Mouse (Mus musculus): ENCODE data around the gene Pecam1. TPM values are rescaled to one million over a fixed set of nuclear protein-coding genes. Genes with fewer than 3 reads are reported as not detected.
"Not testable (repeated sequence)": the region's sequence is repeated elsewhere in the genome, so short reads cannot be mapped to it uniquely, and the experiment has no call there.

The Pecam1 gene
- total RNA-seq, 2 experiments from 2014 or later = 17.4 to 20.6 TPM

DNA sequence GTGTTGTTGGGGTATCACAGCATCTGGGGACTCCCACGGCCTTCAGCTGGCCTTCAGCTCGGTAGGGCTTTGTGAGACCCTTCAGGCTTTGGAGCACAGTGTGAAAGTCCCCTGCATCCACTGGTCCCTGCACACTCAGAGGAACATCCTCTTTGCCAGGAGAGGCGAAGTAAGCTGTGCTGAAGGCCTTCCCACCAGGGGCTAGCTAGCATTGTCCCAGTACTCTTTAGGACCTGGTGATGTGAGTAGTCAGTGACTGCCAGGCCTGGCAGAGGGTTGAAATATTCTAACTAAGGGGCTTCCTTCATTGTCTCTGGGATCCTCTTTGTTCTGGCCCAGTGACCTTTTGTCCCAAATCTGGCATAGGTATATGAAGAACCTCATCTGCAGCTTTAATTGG, 13.8 kb downstream of the Pecam1 start:
- no peak for DNase-seq (ENCODE audit: low spot score in 2 of 2)

DNA sequence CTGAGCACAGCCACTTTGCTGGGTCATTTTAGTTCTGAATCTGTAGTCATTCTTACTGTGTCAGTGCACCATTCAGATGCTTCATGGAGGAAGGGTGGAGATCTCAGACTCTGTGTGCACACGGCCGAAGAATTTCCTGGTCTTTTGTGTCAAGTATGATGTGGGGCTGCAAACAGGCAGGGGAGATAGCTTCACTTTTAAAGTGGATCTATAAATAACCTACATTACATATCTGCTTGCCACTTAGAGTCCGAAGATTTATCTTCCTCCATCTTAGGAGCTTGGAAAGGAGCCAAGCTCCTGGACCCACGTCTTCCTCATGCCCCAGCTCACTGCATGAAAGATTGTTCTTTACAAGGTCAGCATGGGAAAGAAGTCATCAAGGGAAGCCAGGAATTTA, 19.7 kb downstream of the Pecam1 start:
- no peak for DNase-seq (ENCODE audit: low spot score in 2 of 2)

- DNase-seq (ENCODE audit: low spot score in 2 of 2) = no peak
Measured at GRCm38 (mm10) chr11:106729656-106730055, 20.8 kb downstream of the Pecam1 start.

DNA sequence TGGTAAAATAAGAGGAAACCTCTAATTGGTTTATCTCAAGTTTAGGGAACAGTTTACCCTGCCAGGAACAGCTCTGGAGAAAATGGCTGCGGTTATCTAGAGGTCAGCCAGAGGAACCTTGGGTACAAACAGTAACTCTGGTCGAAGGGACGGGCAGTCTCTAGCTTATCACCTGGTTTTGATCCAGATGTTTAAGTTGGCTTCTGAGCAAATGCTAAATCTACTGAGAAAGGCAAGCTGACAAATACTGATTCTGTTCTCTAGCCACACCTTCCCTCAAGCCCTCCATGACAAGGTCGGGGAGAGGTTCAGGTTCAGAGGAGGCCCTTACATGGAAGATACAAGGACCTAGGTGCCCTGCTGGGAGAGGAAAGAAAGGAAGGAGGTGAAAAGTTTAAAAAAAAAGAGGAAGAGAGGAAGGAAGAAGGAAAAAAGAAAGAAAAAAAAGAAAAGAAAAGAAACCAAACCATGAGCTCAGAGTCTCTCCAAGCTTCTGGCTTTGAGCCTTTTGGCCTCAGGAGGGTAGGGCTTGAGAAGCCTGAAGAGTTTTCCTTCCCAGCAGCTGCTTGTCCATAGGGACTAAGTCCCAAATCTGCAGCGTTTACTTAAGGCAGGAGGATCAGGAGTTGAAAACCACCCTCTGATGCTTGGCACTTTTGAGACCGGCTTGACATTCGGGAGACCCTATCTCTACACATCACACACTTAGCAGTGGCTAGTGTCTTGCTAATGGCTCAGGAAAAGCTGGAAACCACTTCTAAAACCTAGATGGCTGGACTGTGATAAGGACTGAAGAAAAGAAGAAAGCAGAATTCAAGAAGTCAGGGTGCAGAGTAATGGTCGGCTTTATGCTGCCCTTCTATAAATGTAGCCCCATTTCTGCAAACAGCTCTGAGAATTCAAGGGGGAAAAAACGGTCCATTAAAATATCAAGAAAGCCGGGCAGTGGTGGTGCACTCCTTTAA, 21.7 kb downstream of the Pecam1 start:
- no peak for DNase-seq (ENCODE audit: low spot score in 2 of 2)

- DNase-seq (ENCODE audit: low spot score in 2 of 2) = no peak
Measured at GRCm38 (mm10) chr11:106727967-106728366, 22.5 kb downstream of the Pecam1 start.

GRCm38 (mm10) chr11:106724916-106725235, 25.6 kb downstream of the Pecam1 start:
- DNase-seq (ENCODE audit: low spot score in 2 of 2) = not testable (repeated sequence)

DNA sequence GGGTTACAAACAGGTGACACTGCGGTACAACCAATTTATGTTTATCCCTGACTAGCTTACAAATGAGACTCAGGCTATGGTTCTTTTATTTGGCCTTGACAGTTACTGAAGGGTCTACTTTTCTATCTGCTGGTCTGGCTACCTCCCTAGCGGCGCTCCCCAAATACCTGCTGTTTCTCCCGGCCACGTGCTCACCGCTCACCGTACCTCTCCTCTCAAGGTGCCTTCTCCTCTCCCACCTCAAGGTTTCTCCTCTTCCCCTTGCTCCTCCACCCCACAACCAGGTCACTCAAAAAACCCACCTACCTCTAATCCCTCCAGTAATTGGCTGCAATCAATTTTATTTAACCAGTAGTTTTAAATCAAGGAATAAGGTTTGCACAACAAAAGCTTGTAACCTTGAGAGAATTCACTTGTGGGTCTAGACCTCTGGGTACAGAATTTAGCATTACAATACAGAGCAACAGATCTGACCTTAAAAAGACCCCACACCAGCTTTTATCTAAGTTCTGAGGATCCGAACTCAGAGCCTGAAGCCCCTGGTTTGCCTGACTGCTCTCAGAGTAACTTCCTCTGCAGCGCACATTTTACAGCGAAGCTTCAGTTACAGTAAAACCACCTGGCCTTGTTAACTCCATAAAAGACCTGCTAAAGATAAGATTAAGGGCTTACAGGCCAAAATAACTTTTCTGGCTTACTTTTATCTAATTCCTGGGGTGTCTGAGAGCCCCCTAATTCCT, 26.1 kb downstream of the Pecam1 start:
- DNase-seq (ENCODE audit: low spot score in 2 of 2) = no peak

DNA sequence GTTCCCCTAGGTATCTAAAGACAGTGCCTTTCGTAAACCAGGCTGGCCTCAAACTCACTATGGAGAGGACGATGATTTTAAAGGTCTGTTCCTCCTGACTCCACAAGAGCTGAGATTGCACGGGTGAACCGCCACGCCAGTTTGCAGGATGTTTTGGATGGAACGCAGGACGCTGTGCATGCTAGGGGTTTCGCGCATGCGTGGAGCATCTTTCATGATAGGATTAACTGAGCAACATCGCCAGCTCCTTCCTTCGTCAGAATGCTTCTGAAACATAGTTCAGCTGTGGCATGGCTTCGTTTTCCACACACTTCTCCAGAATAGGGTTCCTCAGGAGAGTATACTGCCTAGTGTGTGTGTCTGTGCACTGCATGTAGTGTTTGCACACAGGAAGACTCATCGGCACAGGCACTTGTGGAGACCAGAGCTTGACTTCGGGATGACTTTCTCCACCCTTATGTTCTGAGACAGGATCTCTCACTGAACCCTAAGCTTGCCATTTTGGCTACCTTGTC, 26.8 kb downstream of the Pecam1 start:
- DNase-seq (ENCODE audit: low spot score in 2 of 2) = no peak

DNA sequence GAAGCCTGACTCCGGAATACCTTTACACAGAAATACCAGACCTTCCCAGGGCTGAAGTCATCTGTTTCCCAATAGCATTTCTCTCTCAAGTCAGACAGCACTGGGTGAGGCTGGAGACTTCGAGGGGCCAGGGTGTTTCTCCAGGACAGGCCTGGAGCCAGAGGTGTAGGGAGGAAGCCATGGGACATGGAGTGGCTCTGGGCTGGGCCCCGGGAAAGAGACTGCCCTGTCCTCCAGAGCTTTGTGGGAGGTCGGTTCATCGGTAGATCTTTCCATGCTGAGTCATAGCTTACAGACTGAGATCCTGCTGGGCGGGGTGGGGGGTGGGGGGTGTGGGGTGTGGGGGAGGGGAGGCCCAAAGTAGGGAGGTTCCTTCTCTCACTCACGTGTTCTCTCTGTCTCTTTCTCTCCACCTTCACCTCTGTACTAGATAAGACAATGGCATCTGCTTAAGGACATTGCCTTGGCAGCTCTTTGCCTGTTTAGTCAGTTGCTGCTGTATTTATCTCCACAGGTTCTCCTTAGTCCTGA, 27.5 kb downstream of the Pecam1 start:
- DNase-seq (ENCODE audit: low spot score in 2 of 2) = no peak

GRCm38 (mm10) chr11:106720379-106720778, 30.0 kb downstream of the Pecam1 start:
- no peak for DNase-seq (ENCODE audit: low spot score in 2 of 2)

- DNase-seq (ENCODE audit: low spot score in 2 of 2) = no peak
Measured at GRCm38 (mm10) chr11:106716568-106716967, 33.9 kb downstream of the Pecam1 start.

DNA sequence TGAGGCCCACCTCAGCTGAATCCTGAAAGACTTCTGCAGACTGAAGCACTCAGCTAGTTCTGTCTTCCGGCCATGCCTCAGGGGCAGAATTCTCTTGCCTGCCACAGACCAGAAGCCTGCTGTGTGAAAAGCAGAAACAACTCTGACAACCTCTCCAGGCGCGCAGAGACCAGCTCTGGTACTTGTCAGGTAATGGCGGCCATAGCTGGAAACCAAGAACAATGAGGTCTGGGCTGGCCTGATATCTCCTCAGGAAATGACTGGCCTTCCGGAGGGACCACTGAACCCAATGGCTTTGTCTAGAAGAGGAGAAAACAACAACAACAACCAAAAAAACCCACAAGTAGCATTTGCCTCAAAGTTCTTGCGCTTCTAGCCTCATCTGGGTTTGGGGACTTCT, 35.4 kb downstream of the Pecam1 start:
- DNase-seq (ENCODE audit: low spot score in 2 of 2) = no peak

DNA sequence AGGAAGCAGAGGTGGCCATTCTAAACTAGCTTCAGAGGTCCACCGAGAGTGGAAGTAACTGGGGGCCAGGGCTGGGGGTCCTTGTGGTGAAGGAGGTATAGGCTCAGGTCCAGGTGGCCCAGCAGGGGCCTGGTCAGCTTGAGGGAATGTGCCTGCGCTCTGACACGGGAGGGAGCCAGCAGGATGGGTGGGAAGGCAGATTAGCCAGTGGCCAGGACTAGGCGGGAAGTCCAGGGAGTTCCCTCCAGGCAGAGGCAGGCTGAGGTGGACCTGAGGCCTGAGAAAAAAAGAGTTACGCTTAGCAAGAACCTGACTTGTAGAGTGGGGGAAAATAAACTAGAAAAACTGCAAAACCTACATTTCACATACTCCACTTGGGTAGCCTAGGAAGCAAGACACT, 39.6 kb downstream of the Pecam1 start:
- DNase-seq (ENCODE audit: low spot score in 2 of 2) = no peak

GRCm38 (mm10) chr11:106709227-106709985, 41.0 kb downstream of the Pecam1 start:
- no peak for DNase-seq (ENCODE audit: low spot score in 2 of 2)

GRCm38 (mm10) chr11:106707866-106708265, 42.6 kb downstream of the Pecam1 start:
- no peak for DNase-seq (ENCODE audit: low spot score in 2 of 2)

- DNase-seq (ENCODE audit: low spot score in 2 of 2) = no peak
Measured at GRCm38 (mm10) chr11:106707085-106707484, 43.3 kb downstream of the Pecam1 start.

DNA sequence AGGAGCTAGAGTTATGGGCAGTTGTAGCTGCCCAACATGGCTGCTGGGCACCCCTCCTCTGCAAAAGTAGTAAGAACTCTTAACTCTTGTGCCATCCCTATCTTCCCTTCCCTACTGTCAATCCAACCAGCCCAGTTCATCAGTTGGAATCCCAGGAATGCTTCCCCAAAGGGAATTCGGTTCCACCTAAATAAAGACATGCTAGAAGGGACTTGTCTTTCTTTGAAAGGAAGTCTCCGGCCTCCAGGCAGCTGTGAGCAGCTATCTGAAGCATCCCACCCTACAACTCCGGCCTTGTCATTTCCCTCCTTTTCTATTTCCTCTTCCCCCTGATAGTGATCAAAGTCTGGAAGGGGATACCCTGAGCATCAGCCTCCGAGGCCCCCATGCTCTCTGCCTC, 44.2 kb downstream of the Pecam1 start:
- DNase-seq (ENCODE audit: low spot score in 2 of 2) = no peak

DNA sequence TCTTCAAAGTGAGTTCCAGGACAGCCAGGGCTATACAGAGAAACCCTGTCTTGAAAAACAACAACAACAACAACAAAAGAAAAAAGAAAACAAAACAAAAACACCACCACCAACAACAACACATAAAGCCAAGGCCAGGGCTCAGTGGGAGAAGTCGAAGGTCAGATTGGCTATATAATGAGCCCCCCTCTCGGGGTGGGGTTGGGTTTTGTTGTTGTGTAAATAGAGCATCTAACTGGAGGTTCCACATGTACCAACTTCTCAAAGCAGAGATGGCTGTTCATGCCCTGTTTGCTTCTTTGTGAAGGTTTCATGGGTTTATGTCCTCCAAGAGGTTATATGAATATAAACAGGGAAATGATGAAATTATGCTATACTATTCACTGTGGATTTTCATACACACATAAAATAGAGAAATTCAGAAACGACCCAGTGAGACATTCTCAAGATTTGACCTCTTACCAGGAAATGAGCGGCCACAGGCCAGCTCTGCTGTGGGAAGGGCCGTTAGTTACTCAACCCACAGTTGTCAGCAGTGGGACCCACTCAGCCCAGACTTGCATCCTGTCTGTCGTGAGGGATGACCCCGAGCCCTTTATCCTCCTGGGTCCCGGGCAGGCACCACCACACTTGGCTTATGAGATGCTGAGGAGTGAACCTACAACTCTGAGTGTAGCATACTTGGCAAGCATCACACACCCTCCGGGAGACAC, 45.9 kb downstream of the Pecam1 start:
- DNase-seq (ENCODE audit: low spot score in 2 of 2) = no peak

DNA sequence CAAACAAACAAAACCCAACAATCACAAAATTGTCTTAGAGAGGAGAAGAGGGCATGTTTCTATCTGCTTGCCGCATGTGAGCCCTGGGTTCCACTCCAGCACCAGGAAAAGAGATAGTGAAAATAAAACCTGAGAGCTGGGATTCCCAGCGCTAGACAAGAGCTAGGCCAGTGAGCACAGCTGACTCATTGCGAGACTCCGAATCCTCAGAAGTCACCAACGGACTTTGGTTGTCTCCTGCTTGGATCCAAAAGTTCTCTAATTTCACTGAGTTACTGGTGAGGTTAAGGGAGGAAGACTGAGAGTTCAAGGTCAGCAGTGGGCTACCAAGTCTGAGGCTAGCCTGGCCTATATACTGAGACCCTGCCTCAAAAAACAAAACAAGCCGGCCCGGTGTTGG, 46.5 kb downstream of the Pecam1 start:
- DNase-seq (ENCODE audit: low spot score in 2 of 2) = no peak

GRCm38 (mm10) chr11:106702584-106702983, 47.8 kb downstream of the Pecam1 start:
- no peak for DNase-seq (ENCODE audit: low spot score in 2 of 2)

- DNase-seq (ENCODE audit: low spot score in 2 of 2) = no peak
Measured at GRCm38 (mm10) chr11:106701589-106701988, 48.8 kb downstream of the Pecam1 start.

Measured in layer of hippocampus, postnatal 14 days (tissue).